Mouse (Mus musculus) myocyte (in vitro differentiated cells): Measurements from ENCODE around the gene Rims1. TPM values are rescaled to one million over a fixed set of nuclear protein-coding genes. Genes with fewer than 3 reads are reported as not detected.

ENCODE experiments used
- H3K27me3 ChIP-seq: one replicate; pipeline ENCODE4 v1.6.1; 2011; ENCODE audit not compliant: control insufficient read depth, insufficient read depth, insufficient read length
- H3K36me3 ChIP-seq: one replicate; pipeline ENCODE4 v1.6.1; 2011; ENCODE audit not compliant: control insufficient read depth, insufficient read depth
- H3K4me2 ChIP-seq: one replicate; pipeline ENCODE4 v1.6.1; 2011; ENCODE audit warnings: low read depth, control low read depth
- H3K4me3 ChIP-seq: one replicate; pipeline ENCODE4 v1.5.1; 2011; ENCODE audit warnings: mild to moderate bottlenecking, control low read depth, moderate library complexity
- H3K79me2 ChIP-seq: one replicate; pipeline ENCODE4 v1.6.1; 2011; ENCODE audit not compliant: control insufficient read depth, insufficient read depth
- H3ac ChIP-seq: one replicate; pipeline ENCODE4 v1.6.1; 2011; ENCODE audit not compliant: control insufficient read depth, insufficient read length
- CEBPB ChIP-seq: IDR thresholded peaks from 2 replicates; pipeline ENCODE4 v1.6.1; 2011; ENCODE audit warnings: mild to moderate bottlenecking, moderate library complexity; ENCODE audit not compliant: poor library complexity, insufficient read depth, severe bottlenecking
- E2F4 ChIP-seq: IDR thresholded peaks from one replicate; pipeline ENCODE4 v1.6.1; 2011; ENCODE audit warnings: mild to moderate bottlenecking, control low read depth, moderate library complexity; ENCODE audit not compliant: insufficient read depth
- MAX ChIP-seq: IDR thresholded peaks from one replicate; pipeline ENCODE4 v1.6.1; 2011; ENCODE audit warnings: low read depth, mild to moderate bottlenecking, control low read depth
- MYOD1 ChIP-seq, 3 experiments: IDR thresholded peaks; one replicate each; pipeline ENCODE4 v1.6.1; 2011; ENCODE audit warnings: control low read depth in 2 of 3, low read depth in 2 of 3, mild to moderate bottlenecking in 2 of 3, moderate library complexity in 1 of 3; ENCODE audit not compliant: insufficient read length in 2 of 3, control insufficient read depth in 1 of 3
- MYOG ChIP-seq, 3 experiments: IDR thresholded peaks; one replicate each; pipeline ENCODE4 v1.6.1; 2011; ENCODE audit warnings: control low read depth in 2 of 3, low read depth in 2 of 3, mild to moderate bottlenecking in 2 of 3; ENCODE audit not compliant: insufficient read length in 2 of 3, control insufficient read depth in 1 of 3, insufficient read depth in 1 of 3
- POLR2A ChIP-seq: IDR thresholded peaks from one replicate; pipeline ENCODE4 v1.6.1; 2011; ENCODE audit warnings: low read depth, mild to moderate bottlenecking, control low read depth, moderate library complexity; ENCODE audit not compliant: insufficient read length
- POLR2AphosphoS2 ChIP-seq: IDR thresholded peaks from one replicate; pipeline ENCODE4 v1.6.1; 2011; ENCODE audit warnings: low read depth, control low read depth; ENCODE audit not compliant: insufficient read length
- REST ChIP-seq: IDR thresholded peaks from one replicate; pipeline ENCODE4 v1.6.1; 2011; ENCODE audit warnings: mild to moderate bottlenecking, control low read depth, moderate library complexity; ENCODE audit not compliant: insufficient read depth, insufficient read length
- SRF ChIP-seq: IDR thresholded peaks from one replicate; pipeline ENCODE4 v1.6.1; 2011; ENCODE audit warnings: low read depth; ENCODE audit not compliant: control insufficient read depth, insufficient read length
- TCF12 ChIP-seq: IDR thresholded peaks from one replicate; pipeline ENCODE4 v1.6.1; 2011; ENCODE audit warnings: mild to moderate bottlenecking, control low read depth; ENCODE audit not compliant: poor library complexity, insufficient read depth, severe bottlenecking
- TCF3 ChIP-seq: IDR thresholded peaks from one replicate; pipeline ENCODE4 v1.6.1; 2011; ENCODE audit warnings: low read depth, control low read depth; ENCODE audit not compliant: insufficient read length
- USF1 ChIP-seq: IDR thresholded peaks from one replicate; pipeline ENCODE4 v1.6.1; 2011; ENCODE audit warnings: low read depth, mild to moderate bottlenecking, control low read depth, moderate library complexity
- polyA plus RNA-seq: library from polyadenylated mRNA; unstranded; fragments of >200 nt; fragmentation: generic; extraction: Trizol; gene quantifications from one replicate; pipeline ENCODE4 v1.2.1, GENCODE M21; 2012; ENCODE audit warnings: missing spikeins

Gene Rims1
- polyA plus RNA-seq, 1 experiment, result not detected

- H3K79me2 ChIP-seq, result no peaks in the 10 kb centered on the region
Observed at GRCm38 (mm10) chr1:22787616-22788015, 18.2 kb downstream of the Rims1 start.

DNA sequence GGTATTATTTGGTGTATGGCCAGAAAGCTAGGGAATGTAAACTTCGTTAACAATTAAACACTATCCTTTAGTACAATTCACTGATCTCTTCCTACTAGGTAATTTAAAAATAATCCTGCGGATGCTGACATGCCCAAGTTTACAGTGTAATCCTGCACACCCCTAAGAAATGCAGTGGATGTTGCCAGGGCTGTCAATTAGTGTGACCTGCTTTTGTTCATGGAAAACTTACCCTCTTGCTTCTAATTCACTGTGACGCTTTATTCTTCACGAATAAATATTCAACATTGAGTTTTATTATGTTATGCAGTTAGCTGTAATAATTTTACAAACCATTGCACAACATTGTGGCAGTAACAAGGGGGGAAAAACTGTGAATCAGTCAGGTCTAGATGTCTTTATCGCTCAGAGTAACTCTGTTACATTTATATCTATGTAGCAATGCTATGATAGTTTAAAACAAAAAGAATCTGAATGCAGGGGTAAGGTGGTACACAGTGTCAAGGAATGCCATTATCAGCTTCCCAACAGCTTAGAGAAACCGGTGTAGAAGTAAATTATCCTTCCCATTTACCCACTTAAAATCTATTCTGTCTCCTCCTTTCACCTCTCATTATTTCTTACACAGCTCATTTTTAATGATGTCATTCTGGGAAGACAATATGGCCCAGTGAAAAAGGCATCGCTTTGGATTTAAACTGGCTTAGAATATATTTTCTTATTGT is 35.1 kb downstream of the Rims1 start:
- no peaks in the 10 kb centered on the region for H3K79me2 ChIP-seq
- H3ac ChIP-seq, result no peak overlapping the region
- H3K36me3 ChIP-seq, result no peaks in the 10 kb centered on the region
- no peak overlapping the region for H3K4me2 ChIP-seq
- no peaks in the 10 kb centered on the region for H3K27me3 ChIP-seq
- TF ChIP-seq POLR2A (no peak), POLR2AphosphoS2 (no peak), TCF3 (no peak), MYOG (IDR thresholded peaks at IDR 0.05; ENCODE audit: control insufficient read depth in 1 of 3, insufficient read depth in 1 of 3, insufficient read length in 2 of 3, low read depth in 2 of 3) (no peak), CEBPB (no peak), SRF (no peak), E2F4 (no peak), MYOD1 (IDR thresholded peaks at IDR 0.05; ENCODE audit: control insufficient read depth in 1 of 3, insufficient read length in 2 of 3, low read depth in 2 of 3) (no peak), USF1 (no peak), TCF12 (no peak), MAX (no peak), REST (no peak)
- no peak overlapping the region for H3K4me3 ChIP-seq

More at GRCm38 (mm10) chr1:22787616-22788015, 18.2 kb downstream of the Rims1 start:
- Histone ChIP-seq H3K36me3 (no peaks in the 10 kb centered on the region), H3K27me3 (no peaks in the 10 kb centered on the region), H3ac (no peak overlapping the region), H3K4me3 (no peak overlapping the region), H3K4me2 (no peak overlapping the region)
- no peak for TF ChIP-seq USF1

- Histone ChIP-seq H3K4me3 (no peak overlapping the region), H3K27me3 (no peaks in the 10 kb centered on the region), H3K79me2 (no peaks in the 10 kb centered on the region), H3ac (no peak overlapping the region), H3K4me2 (no peak overlapping the region), H3K36me3 (no peaks in the 10 kb centered on the region)
- TF ChIP-seq SRF (no peak), TCF3 (no peak), MYOG (IDR thresholded peaks at IDR 0.05; ENCODE audit: control insufficient read depth in 1 of 3, insufficient read depth in 1 of 3, insufficient read length in 2 of 3, low read depth in 2 of 3) (no peak), TCF12 (no peak), E2F4 (no peak), POLR2A (no peak), MAX (no peak), MYOD1 (IDR thresholded peaks at IDR 0.05; ENCODE audit: control insufficient read depth in 1 of 3, insufficient read length in 2 of 3, low read depth in 2 of 3) (no peak), REST (no peak), CEBPB (no peak), POLR2AphosphoS2 (no peak), USF1 (no peak)
Observed at GRCm38 (mm10) chr1:22763376-22763775, 42.4 kb downstream of the Rims1 start.

DNA sequence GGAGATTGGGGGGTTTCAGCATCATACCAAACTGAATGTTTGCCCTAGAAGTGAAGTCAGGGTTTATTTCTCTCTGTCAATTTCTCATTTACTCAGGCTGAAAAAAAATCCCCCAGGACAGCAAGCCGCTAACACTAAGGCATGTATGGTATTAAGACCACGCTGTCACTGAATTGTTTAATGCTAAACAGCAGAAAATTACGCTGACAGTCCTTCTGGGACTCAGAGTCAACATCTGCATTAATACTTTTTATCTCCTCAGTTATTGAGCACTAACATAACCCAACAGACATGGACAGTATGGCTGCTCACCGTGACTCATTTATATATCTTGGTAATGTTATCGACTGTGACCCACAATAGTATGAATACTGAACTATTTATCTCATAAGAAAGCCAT is 43.0 kb downstream of the Rims1 start:
- no peaks in the 10 kb centered on the region for H3K79me2 ChIP-seq
- H3K4me2 ChIP-seq, result no peak overlapping the region
- no peaks in the 10 kb centered on the region for H3K36me3 ChIP-seq
- no peak overlapping the region for H3ac ChIP-seq
- TF ChIP-seq TCF3, result no peak
- no peak for TF ChIP-seq MYOG (IDR thresholded peaks at IDR 0.05; ENCODE audit: control insufficient read depth in 1 of 3, insufficient read depth in 1 of 3, insufficient read length in 2 of 3, low read depth in 2 of 3)
- H3K27me3 ChIP-seq, result no peaks in the 10 kb centered on the region
- H3K4me3 ChIP-seq, result no peak overlapping the region

DNA sequence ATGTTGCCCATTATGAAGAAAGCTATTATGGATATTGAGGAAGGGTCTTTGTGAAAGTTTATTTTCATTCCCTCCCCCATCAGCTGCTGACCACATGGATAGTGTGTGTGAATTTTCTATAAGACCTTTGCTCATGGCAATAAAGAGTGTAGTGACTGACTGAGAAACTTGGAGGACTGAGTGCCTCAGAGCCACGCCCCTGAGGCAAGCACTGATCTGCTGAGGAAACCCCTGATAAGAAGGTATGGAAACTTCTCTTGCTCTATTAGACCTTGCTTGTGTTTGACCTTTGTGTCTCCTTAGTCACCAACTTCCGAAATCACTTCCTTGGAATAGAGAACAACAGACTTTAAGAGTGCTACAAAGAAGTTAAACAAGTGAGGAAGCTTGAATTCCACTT is 55.3 kb downstream of the Rims1 start:
- no peak overlapping the region for H3ac ChIP-seq
- H3K27me3 ChIP-seq, result no peaks in the 10 kb centered on the region
- no peak overlapping the region for H3K4me3 ChIP-seq
- H3K36me3 ChIP-seq, result no peaks in the 10 kb centered on the region
- no peaks in the 10 kb centered on the region for H3K79me2 ChIP-seq
- no peak for TF ChIP-seq POLR2A
- TF ChIP-seq USF1, result no peak
- no peak for TF ChIP-seq TCF12
- TF ChIP-seq MYOD1 (IDR thresholded peaks at IDR 0.05; ENCODE audit: control insufficient read depth in 1 of 3, insufficient read length in 2 of 3, low read depth in 2 of 3), result no peak
- H3K4me2 ChIP-seq, result no peak overlapping the region

DNA sequence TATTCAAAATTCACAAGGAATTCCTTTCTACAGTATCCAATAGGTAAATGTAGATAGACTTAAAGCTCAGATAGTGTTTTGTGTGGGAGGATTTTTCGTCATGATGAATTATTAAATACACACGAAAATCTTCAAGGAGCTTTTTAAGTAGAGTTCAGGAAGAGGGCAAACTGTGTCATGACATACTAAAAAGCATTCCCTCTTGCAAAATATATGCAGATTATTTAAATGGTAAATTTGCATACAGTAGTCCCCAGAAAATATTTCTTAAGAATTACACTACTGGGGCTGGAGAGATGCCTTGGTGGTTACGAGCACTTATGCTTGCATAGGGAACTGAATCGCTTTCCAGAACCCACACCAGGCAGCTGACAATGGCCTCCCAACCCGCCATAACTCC is 61.1 kb downstream of the Rims1 start:
- H3K27me3 ChIP-seq, result no peaks in the 10 kb centered on the region
- H3K79me2 ChIP-seq, result no peaks in the 10 kb centered on the region
- TF ChIP-seq POLR2AphosphoS2, result no peak
- no peak for TF ChIP-seq MAX
- TF ChIP-seq MYOD1 (IDR thresholded peaks at IDR 0.05; ENCODE audit: control insufficient read depth in 1 of 3, insufficient read length in 2 of 3, low read depth in 2 of 3), result no peak
- TF ChIP-seq E2F4, result no peak
- no peak for TF ChIP-seq CEBPB
- TF ChIP-seq MYOG (IDR thresholded peaks at IDR 0.05; ENCODE audit: control insufficient read depth in 1 of 3, insufficient read depth in 1 of 3, insufficient read length in 2 of 3, low read depth in 2 of 3), result no peak
- TF ChIP-seq TCF12, result no peak
- TF ChIP-seq POLR2A, result no peak
- no peak for TF ChIP-seq USF1
- no peak for TF ChIP-seq SRF
- TF ChIP-seq TCF3, result no peak
- no peak for TF ChIP-seq REST
- H3K36me3 ChIP-seq, result no peaks in the 10 kb centered on the region
- H3K4me3 ChIP-seq, result no peak overlapping the region
- H3ac ChIP-seq, result no peak overlapping the region
- no peak overlapping the region for H3K4me2 ChIP-seq
